Mouse (Mus musculus) CH12F3 (cell line): Measurements from ENCODE around the gene Cd83.

Experiments used
- in situ Hi-C: fragments of 300-500 bp; cut with MboI; formaldehyde crosslinking; loops from 2 replicates; pipeline ENCODE4 v1.14.3; 2020; ENCODE audit warnings: low sequenced_read_pairs

The Cd83 gene

GRCm38 (mm10) chr13:43805159-43805758 lies 20.7 kb downstream of the Cd83 start:
- in situ Hi-C loops: no loop called here

GRCm38 (mm10) chr13:43806371-43807271 lies 22.0 kb downstream of the Cd83 start:
- in situ Hi-C loops: no loop called here

GRCm38 (mm10) chr13:43807272-43807675 lies 22.7 kb downstream of the Cd83 start:
- in situ Hi-C loops: no loop called here

- in situ Hi-C loops: no loop called here
These were observed 26.0 kb downstream of the Cd83 start for GRCm38 (mm10) chr13:43810621-43811020.

GRCm38 (mm10) chr13:43811835-43812234 lies 27.3 kb downstream of the Cd83 start:
- in situ Hi-C loops: no loop called here

- in situ Hi-C loops: no loop called here
These were observed 28.9 kb downstream of the Cd83 start for GRCm38 (mm10) chr13:43813431-43813830.

GRCm38 (mm10) chr13:43817461-43817860 lies 32.9 kb downstream of the Cd83 start:
- in situ Hi-C loops: no loop called here

GRCm38 (mm10) chr13:43818307-43819019 lies 33.9 kb downstream of the Cd83 start:
- in situ Hi-C loops: no loop called here

GRCm38 (mm10) chr13:43819020-43819310 lies 34.4 kb downstream of the Cd83 start:
- in situ Hi-C loops: no loop called here

GRCm38 (mm10) chr13:43820071-43820470 lies 35.5 kb downstream of the Cd83 start:
- in situ Hi-C loops: no loop called here

- in situ Hi-C loops: no loop called here
These were observed 37.7 kb downstream of the Cd83 start for GRCm38 (mm10) chr13:43822306-43822705.

- in situ Hi-C loops: no loop called here
These were observed 44.1 kb downstream of the Cd83 start for GRCm38 (mm10) chr13:43828648-43829047.

GRCm38 (mm10) chr13:43830892-43831673 lies 46.5 kb downstream of the Cd83 start:
- in situ Hi-C loops: no loop called here

- in situ Hi-C loops: no loop called here
These were observed 48.2 kb downstream of the Cd83 start for GRCm38 (mm10) chr13:43832731-43833130.

- in situ Hi-C loops: no loop called here
These were observed 51.8 kb downstream of the Cd83 start for GRCm38 (mm10) chr13:43836376-43836775.

GRCm38 (mm10) chr13:43837812-43838211 lies 53.2 kb downstream of the Cd83 start:
- in situ Hi-C loops: no loop called here

- in situ Hi-C loops: no loop called here
These were observed 60.6 kb downstream of the Cd83 start for GRCm38 (mm10) chr13:43845151-43845550.

- in situ Hi-C loops: no loop called here
These were observed 62.6 kb downstream of the Cd83 start for GRCm38 (mm10) chr13:43847186-43847585.

- in situ Hi-C loops: loop anchor here (25.0 kb wide), 1 partner anchor 1137 kb away; no protein-coding TSS in a partner anchor
These were observed 65.2 kb downstream of the Cd83 start for GRCm38 (mm10) chr13:43849816-43850215.

- in situ Hi-C loops: loop anchor here (25.0 kb wide), 1 partner anchor 1136 kb away; no protein-coding TSS in a partner anchor
These were observed 66.5 kb downstream of the Cd83 start for GRCm38 (mm10) chr13:43851108-43851507.
